Mouse (Mus musculus): Measurements from ENCODE around the gene Cyp2g1. TPM values are rescaled to one million over a fixed set of nuclear protein-coding genes. Genes with fewer than 3 reads are reported as not detected.
"Not testable (repeated sequence)": the region's sequence is repeated elsewhere in the genome, so short reads cannot be mapped to it uniquely, and the experiment has no call there.

The Cyp2g1 gene
- total RNA-seq, 2 experiments from 2014 or later: not detected

DNA sequence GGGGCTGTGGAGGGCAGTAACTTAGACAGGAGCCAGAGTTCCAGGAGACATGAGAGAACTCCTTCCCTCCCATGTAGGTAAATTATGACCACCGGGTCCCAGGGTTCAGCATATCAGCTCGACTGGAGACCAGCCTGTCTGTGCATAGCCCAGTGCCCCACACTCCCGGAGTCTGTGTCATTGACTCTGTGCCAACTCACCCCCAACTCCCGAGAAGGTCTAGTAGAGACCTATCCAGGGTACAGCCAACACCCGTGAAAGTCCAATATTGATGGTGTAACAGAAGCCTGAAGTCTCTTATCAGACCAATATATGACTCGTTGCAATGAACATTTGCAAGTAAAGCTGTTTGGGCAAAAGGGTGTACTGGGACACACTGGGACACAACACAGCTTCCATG, 18.7 kb upstream of the Cyp2g1 start:
- TF ChIP-seq CTCF (conservative IDR thresholded peaks at IDR 0.05): no peak
- no peak for DNase-seq (ENCODE audit: low spot score in 2 of 2)
- Histone ChIP-seq H3K27ac (no peak overlapping the region), H3K4me3 (no peak overlapping the region)

DNA sequence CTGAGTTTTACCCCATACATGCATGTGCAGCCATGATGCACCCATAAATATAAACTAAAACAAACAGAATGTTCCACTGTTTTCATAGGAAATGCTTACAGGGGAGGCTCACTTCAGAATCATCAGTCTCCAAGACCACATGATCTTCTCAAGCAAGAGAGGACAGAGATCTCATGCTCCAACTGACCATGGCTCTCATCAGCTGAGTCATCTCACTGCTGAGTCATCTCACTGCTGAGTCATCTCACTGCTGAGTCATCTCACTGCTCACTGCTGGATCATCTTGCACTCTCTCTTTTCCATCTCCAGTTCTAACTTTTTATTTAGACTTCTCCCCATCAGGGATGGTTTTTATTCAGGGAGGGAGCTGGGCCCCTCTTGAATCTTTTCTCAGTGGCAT, 8.6 kb upstream of the Cyp2g1 start:
- Histone ChIP-seq H3K4me3 (no peak overlapping the region), H3K27ac (no peak overlapping the region)
- TF ChIP-seq CTCF (conservative IDR thresholded peaks at IDR 0.05): no peak
- no peak for DNase-seq (ENCODE audit: low spot score in 2 of 2)

DNA sequence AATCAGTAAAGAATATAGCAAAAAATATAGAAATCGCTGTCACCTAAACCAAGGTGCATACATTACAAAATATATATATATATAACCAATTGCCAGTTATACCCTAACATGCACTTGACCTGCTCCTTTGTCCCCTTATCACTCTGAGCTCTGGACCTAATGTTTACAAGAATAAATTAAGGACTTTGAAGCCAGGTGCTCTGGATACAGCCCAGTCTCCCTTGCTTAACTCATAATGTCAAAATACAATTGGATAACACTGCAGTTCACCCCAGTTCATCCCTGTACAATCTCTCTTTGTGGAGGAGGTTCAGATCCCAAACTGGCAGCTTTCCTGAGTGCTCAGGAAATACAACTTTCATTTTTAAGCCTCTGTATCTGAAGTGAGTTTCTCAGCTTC, 7.7 kb upstream of the Cyp2g1 start:
- TF ChIP-seq CTCF (conservative IDR thresholded peaks at IDR 0.05): no peak

DNA sequence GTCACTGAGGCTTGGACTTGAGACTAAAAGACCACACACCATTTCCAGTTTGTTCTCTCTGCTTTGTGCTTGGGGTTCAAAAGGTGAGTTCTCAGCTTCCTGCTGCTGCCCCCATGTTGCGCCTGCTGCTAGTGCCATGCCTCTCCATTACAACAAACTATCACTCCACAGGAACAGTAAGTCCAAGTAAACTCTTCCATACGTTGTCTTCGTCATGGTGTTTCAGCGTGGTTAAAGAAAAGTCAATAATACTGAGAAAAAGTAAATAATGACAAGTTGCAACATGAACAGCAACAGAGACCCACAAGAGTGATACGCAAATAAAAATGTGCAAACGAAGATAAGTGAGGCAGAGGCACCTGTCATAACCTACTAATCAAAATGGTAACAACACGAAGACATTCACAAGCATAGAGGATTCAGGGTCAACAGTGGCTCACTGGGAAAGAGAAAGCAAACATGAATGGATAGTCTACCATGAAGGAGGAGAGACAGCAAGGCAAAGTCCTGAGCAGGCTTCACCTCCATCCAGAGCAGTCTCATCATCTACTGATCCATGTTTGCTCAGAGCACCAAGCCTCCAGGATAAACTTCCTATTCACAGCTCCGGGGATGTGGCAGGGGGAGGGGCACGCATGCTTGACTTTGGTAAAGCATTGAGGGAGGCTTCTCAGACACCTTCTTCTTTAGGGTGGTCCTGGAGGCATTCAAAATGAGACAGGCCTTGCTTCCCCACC, 23.0 kb downstream of the Cyp2g1 start:
- H3K27ac ChIP-seq; DNase-seq (ENCODE audit: low spot score in 2 of 2); H3K4me3 ChIP-seq: not testable (repeated sequence)

More for the DNA sequence above, 7.7 kb upstream of the Cyp2g1 start:
- Histone ChIP-seq H3K4me3 (no peak overlapping the region), H3K27ac (no peak overlapping the region)
- DNase-seq (ENCODE audit: low spot score in 2 of 2): no peak

DNA sequence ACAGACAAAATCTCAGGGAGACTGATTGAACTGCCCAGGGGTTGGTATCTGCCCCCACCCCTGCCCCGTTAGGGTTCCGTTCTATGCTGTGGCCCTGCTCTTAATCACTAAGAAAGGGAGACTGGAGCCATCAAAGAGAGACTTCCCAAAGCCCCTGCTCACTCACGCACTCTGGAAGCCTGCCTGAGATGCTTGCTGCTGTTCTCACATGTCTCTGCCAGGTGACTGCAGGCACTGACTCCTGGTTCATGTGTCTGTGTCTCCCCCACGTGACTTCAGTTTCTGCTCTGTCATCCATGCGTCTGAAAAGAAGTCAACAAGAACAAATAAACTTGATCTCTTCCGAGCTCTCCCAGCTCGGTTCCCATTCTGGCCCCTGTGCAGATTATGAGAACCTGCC, 24.0 kb downstream of the Cyp2g1 start:
- not testable (repeated sequence) for DNase-seq (ENCODE audit: low spot score in 2 of 2); H3K27ac ChIP-seq; H3K4me3 ChIP-seq

DNA sequence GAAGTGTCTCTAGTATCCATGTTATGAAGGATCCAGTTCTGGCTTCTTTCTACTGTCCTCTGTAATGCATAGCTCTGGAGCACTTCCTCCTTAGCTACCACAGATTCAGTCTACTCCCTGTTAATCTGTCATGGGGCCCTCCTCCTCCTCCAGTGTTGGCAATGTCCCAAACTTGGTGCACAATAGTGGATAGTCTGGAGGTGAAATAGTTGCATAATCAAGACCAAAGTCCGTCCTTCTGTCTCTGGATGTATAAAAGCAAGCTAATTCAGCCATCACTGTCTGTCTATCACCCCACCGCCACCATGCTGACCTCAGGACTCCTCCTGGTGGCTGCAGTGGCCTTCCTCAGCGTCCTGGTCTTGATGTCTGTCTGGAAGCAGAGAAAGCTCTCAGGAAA, 26.4 kb downstream of the Cyp2g1 start, which contains the start of gene Cyp2a5:
Gene Cyp2a5, plus strand, starts transcription at position 247 of the 400 bp plus-strand sequence.
- H3K4me3 ChIP-seq; DNase-seq (ENCODE audit: low spot score in 2 of 2); H3K27ac ChIP-seq: not testable (repeated sequence)

DNA sequence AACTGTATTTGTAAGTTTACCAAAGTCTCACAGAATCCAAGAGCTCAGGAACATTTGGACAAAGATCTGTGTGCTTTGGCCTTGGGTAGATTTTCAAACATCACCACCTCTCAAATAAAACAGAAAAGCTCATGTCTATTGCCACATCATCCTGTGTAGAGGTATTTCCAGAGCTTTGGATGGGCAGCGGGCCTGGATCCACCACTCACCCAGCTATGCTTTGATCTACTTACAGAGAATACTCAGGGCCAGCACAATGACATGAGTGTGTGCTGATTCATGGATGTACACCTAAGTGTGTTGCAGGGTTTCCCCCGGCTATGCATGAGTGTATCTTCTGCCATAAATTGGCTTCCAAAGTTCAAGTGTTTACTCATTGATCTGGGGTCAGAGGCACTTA, 34.7 kb downstream of the Cyp2g1 start:
- not testable (repeated sequence) for H3K27ac ChIP-seq; DNase-seq (ENCODE audit: low spot score in 2 of 2)

DNA sequence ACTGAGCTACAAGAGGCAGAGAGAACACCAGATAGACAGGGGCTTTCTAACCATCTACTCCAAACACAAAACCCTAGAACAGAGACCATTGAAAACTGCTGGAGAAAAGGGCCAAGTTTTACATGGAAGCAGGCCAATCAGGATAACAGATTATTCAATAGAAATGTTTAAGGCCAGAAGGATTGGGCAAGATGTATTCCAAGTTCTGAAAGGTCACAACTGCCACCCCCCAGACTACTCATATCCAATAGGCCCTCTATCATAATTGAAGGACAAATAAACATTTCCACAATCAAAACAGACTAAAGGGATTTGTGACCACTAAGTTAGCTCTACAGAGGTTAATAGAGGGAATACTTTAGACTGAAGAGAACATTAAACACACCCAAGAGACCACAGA, 41.4 kb downstream of the Cyp2g1 start:
- H3K27ac ChIP-seq; DNase-seq (ENCODE audit: low spot score in 2 of 2); H3K4me3 ChIP-seq: not testable (repeated sequence)

More for the DNA sequence above, 34.7 kb downstream of the Cyp2g1 start:
- not testable (repeated sequence) for H3K4me3 ChIP-seq

Other genes with a start within 250 kb of the Cyp2g1 start
- gene Vmn1r185, start 190.4 kb upstream of the Cyp2g1 start, total RNA-seq (2021): not detected
- gene Cyp2b23, start 122.5 kb upstream of the Cyp2g1 start, total RNA-seq (2021): not detected
- not detected for gene Cyp2b19, start 51.8 kb upstream of the Cyp2g1 start, total RNA-seq (2021)
- under 1 TPM in 1 of 2 experiments, not detected in 1; 0.59 TPM for gene Cyp2a5, start 26.4 kb downstream of the Cyp2g1 start, total RNA-seq (2021)
- gene Cyp2a22, start 130.5 kb downstream of the Cyp2g1 start, total RNA-seq (2021): not detected
- gene Cyp2a12, start 220.2 kb downstream of the Cyp2g1 start, total RNA-seq (2021): not detected

Data from layer of hippocampus, adult 2 months (tissue).